ENCODE assay signal across 11 mouse cellular contexts in the genomic region with DNA sequence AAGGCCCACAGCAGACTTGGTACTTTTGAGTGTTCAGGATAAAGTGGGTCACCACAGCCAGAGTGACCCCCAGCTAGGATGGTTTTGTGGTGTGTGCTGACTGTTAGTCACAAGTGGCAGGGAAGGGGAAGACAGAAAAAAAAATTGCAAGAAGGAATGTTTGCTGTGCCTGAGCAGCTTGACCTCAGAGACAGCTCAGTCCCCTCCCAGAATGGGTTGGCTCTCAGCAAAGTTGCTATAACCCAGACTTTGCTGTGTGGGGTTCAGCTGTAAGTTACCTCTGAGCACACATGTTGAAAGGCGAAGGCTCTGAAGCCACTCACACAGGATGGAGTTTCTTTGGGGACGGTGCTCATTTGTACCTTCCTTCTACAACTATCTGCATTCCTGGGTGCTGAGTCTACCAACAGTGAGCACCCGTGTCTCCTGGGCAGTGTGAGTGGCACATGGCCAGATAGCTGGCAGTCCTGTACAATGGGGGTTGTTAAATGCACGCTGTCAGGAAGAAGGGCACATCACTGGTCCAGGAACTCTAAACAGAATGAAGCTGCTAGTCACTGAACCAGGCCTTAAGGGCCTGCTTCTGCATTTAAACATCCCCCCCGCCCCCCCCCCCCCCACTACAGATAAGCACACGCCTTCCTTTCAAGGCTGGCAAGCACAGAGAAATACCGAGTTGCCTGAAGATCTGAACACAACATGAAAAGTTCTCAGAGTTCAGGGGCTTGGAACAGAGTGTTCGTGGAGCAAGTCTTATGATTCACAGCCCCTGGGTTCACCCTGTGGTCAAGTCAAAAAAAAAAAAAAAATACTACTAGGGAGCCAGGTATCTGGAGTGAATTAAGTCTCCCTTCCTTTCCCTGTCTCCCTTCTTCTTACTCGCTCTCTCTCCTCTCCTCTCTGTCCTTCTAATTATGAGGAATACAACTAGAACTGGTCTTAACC. TPM values are rescaled to one million over a fixed set of nuclear protein-coding genes. Genes with fewer than 3 reads are reported as not detected.
DNase-seq lines count a peak whose midpoint lies in the region; ATAC-seq and TF ChIP-seq lines count a peak whose summit lies in the region.
"Had no signal": no experiment of that assay in that cellular context is flagged by ENCODE, and none has a peak within 500 bp of the region (broad histone marks: within the 10 kb centered on the region; RNA-seq: fewer than 3 reads in every experiment).

No protein-coding gene starts in this region.

- no peaks in the 10 kb centered on the region for H3K36me3 ChIP-seq in testis, adult 2 months (ENCODE audit: control insufficient read depth, insufficient read depth, low read length)
- no peaks in the 10 kb centered on the region for H3K36me3 ChIP-seq in embryonic facial prominence, embryonic 10.5 days (replicated peaks)
- no peaks in the 10 kb centered on the region for H3K36me3 ChIP-seq in heart, postnatal 0 days (replicated peaks; ENCODE audit: control insufficient read depth, insufficient read depth, low read length)
- H3K36me3 ChIP-seq in stomach, embryonic 15.5 days: no peaks in the 10 kb centered on the region
- H3K36me3 ChIP-seq in midbrain, postnatal 0 days (ENCODE audit: insufficient read depth, low read length): no peaks in the 10 kb centered on the region

- no peak overlapping the region for H3K4me3 ChIP-seq in testis, adult 2 months (ENCODE audit: control insufficient read depth, low read depth, low read length)
- H3K4me3 ChIP-seq in embryonic facial prominence, embryonic 10.5 days: no peak overlapping the region
- no peak overlapping the region for H3K4me3 ChIP-seq in heart, postnatal 0 days (ENCODE audit: low read depth, low read length)
- H3K4me3 ChIP-seq in stomach, embryonic 15.5 days (replicated peaks): no peak overlapping the region
- H3K4me3 ChIP-seq in midbrain, postnatal 0 days (ENCODE audit: low read depth, low read length): no peak overlapping the region

- no peak overlapping the region for H3K4me2 ChIP-seq in heart, postnatal 0 days (ENCODE audit: low read depth, low read length)
- no peak overlapping the region for H3K4me2 ChIP-seq in stomach, embryonic 15.5 days
- H3K4me2 ChIP-seq in midbrain, postnatal 0 days (ENCODE audit: low read depth, low read length, poor library complexity, severe bottlenecking): no peak overlapping the region
- H3K4me2 ChIP-seq: midbrain, embryonic 11.5 days had no signal

- no peak for TF ChIP-seq CTCF in testis, adult 2 months (IDR thresholded peaks at IDR 0.05; ENCODE audit: control insufficient read depth, insufficient read depth, insufficient replicate concordance, low read depth, low read length)
- TF ChIP-seq CTCF in heart, postnatal 0 days (IDR thresholded peaks at IDR 0.05; ENCODE audit: low read depth): no peak
- TF ChIP-seq CTCF in midbrain, postnatal 0 days (IDR thresholded peaks at IDR 0.05): no peak

- DNase-seq in testis, postnatal 14 days (ENCODE audit: low spot score): no peak
- DNase-seq in embryonic facial prominence, embryonic 10.5 days (ENCODE audit: low spot score): no peak
- DNase-seq in heart, postnatal 0 days (ENCODE audit: low spot score): no peak
- DNase-seq in gastrocnemius, adult 8-10 months (ENCODE audit: low spot score in 2 of 2): no peak
- no peak for DNase-seq in midbrain, postnatal 0 days (ENCODE audit: low spot score)
- DNase-seq: gastrocnemius, postnatal 10 days; layer of hippocampus, postnatal 36 days; thymus, postnatal 4 days had no signal

- H3K4me1 ChIP-seq in testis, adult 2 months (ENCODE audit: control insufficient read depth, insufficient read depth, low read length): peaks cover 6% of the 10 kb centered on the region
- H3K4me1 ChIP-seq in embryonic facial prominence, embryonic 10.5 days: peaks cover 36% of the 10 kb centered on the region
- peaks cover 34% of the 10 kb centered on the region for H3K4me1 ChIP-seq in heart, postnatal 0 days (ENCODE audit: control insufficient read depth, insufficient read depth)
- H3K4me1 ChIP-seq in stomach, embryonic 15.5 days: peaks cover 22% of the 10 kb centered on the region
- H3K4me1 ChIP-seq in midbrain, postnatal 0 days (ENCODE audit: insufficient read depth, low read length): no peaks in the 10 kb centered on the region

- no peak for TF ChIP-seq EP300 in heart, postnatal 0 days (IDR thresholded peaks at IDR 0.05; ENCODE audit: low read depth)

- TF ChIP-seq POLR2A in testis, adult 2 months (IDR thresholded peaks at IDR 0.05; ENCODE audit: control insufficient read depth, low read depth, low read length): no peak

- H3K27ac ChIP-seq in testis, adult 2 months (ENCODE audit: control insufficient read depth, insufficient read depth, low read depth, low read length): peak overlapping the region; percentile 75
- H3K27ac ChIP-seq in embryonic facial prominence, embryonic 10.5 days (replicated peaks): peak overlapping the region; percentile 48; the same call in 1 of the 2 replicates
- H3K27ac ChIP-seq in heart, postnatal 0 days (ENCODE audit: low read depth): peak overlapping the region; percentile 27; the same call in 1 of the 2 replicates
- H3K27ac ChIP-seq in stomach, embryonic 15.5 days: peak overlapping the region; percentile 14; the same call in 1 of the 2 replicates
- H3K27ac ChIP-seq in midbrain, postnatal 0 days (ENCODE audit: low read depth, low read length): no peak overlapping the region

- ATAC-seq in heart, postnatal 0 days (ENCODE audit: insufficient read depth, low read depth): peak; percentile 18; the same call in 1 of the 2 replicates
- ATAC-seq in stomach, embryonic 15.5 days (ENCODE audit: insufficient read depth, low FRiP score, low read depth): no peak
- no peak for ATAC-seq in midbrain, postnatal 0 days (ENCODE audit: low FRiP score)

- no peaks in the 10 kb centered on the region for H3K9me3 ChIP-seq in embryonic facial prominence, embryonic 10.5 days
- no peaks in the 10 kb centered on the region for H3K9me3 ChIP-seq in heart, postnatal 0 days (replicated peaks; ENCODE audit: control insufficient read depth, low read length)
- H3K9me3 ChIP-seq in stomach, embryonic 15.5 days: no peaks in the 10 kb centered on the region
- H3K9me3 ChIP-seq in midbrain, postnatal 0 days (ENCODE audit: low read length): no peaks in the 10 kb centered on the region

- 54% methylated on average over 9 of the region's 9 CpGs for WGBS in embryonic facial prominence, embryonic 10.5 days
- 27% methylated on average over 9 of the region's 9 CpGs for WGBS in heart, postnatal 0 days
- 40% methylated on average over 9 of the region's 9 CpGs for WGBS in stomach, embryonic 15.5 days
- 61% methylated on average over 9 of the region's 9 CpGs for WGBS in midbrain, postnatal 0 days

- H3K9ac ChIP-seq in heart, postnatal 0 days (replicated peaks; ENCODE audit: low read depth, low read length): no peak overlapping the region
- H3K9ac ChIP-seq in stomach, embryonic 15.5 days: no peak overlapping the region
- H3K9ac ChIP-seq in midbrain, postnatal 0 days (replicated peaks; ENCODE audit: low read length, poor library complexity, severe bottlenecking): no peak overlapping the region

- no peaks in the 10 kb centered on the region for H3K27me3 ChIP-seq in testis, adult 2 months (ENCODE audit: control insufficient read depth, insufficient read depth, low read length)
- H3K27me3 ChIP-seq in embryonic facial prominence, embryonic 10.5 days (replicated peaks; ENCODE audit: low read depth, poor library complexity, severe bottlenecking): no peaks in the 10 kb centered on the region; the same call in 1 of the 2 replicates
- H3K27me3 ChIP-seq in heart, postnatal 0 days (ENCODE audit: control insufficient read depth, insufficient read depth, low read length): no peaks in the 10 kb centered on the region
- no peaks in the 10 kb centered on the region for H3K27me3 ChIP-seq in stomach, embryonic 15.5 days (replicated peaks)
- no peaks in the 10 kb centered on the region for H3K27me3 ChIP-seq in midbrain, postnatal 0 days (ENCODE audit: insufficient read depth, low read length)

RNA-seq across cellular contexts. Expression of a gene that starts 38.7 kb away (rescaled TPM):
- polyA plus RNA-seq in testis, adult 2 months (2012; rRNA removed): 37.8 and 39.1 TPM in 2 replicates
- 0.43 and 0.56 TPM in 2 replicates for polyA plus RNA-seq in embryonic facial prominence, embryonic 10.5 days (2016; fragmentation: Nextera tagmentation; extraction: Ambion mirVana)
- not detected in 2 replicates for total RNA-seq in heart, postnatal 0 days (2014; rRNA removed; ENCODE audit: low replicate concordance)
- 0.68 and 0.71 TPM in 2 replicates for polyA plus RNA-seq in heart, postnatal 0 days (2015; fragmentation: Nextera tagmentation; extraction: Ambion mirVana)
- 0.08 and 0.22 TPM in 2 replicates for polyA plus RNA-seq in stomach, embryonic 15.5 days (2015; fragmentation: Nextera tagmentation; extraction: Ambion mirVana)
- total RNA-seq in gastrocnemius, adult 8-10 months (2022): not detected
- 0.52 and 0.66 TPM in 2 replicates for total RNA-seq in midbrain, postnatal 0 days (2014; rRNA removed)
- polyA plus RNA-seq in midbrain, postnatal 0 days (2015; fragmentation: Nextera tagmentation; extraction: Ambion mirVana): 0.28 and 0.39 TPM in 2 replicates

RNA-seq across cellular contexts. Expression of a gene that starts 45.6 kb away (rescaled TPM):
- polyA plus RNA-seq in testis, adult 2 months (2012; rRNA removed): not detected in 2 replicates
- polyA plus RNA-seq in embryonic facial prominence, embryonic 10.5 days (2016; fragmentation: Nextera tagmentation; extraction: Ambion mirVana): not detected in 2 replicates
- 3.4 and 3.7 TPM in 2 replicates for total RNA-seq in heart, postnatal 0 days (2014; rRNA removed; ENCODE audit: low replicate concordance)
- polyA plus RNA-seq in heart, postnatal 0 days (2015; fragmentation: Nextera tagmentation; extraction: Ambion mirVana): 13.8 and 17.4 TPM in 2 replicates
- 0.63 TPM in 1 of 2 replicates, not detected in the other for polyA plus RNA-seq in stomach, embryonic 15.5 days (2015; fragmentation: Nextera tagmentation; extraction: Ambion mirVana)
- not detected for total RNA-seq in gastrocnemius, adult 8-10 months (2022)
- total RNA-seq in midbrain, postnatal 0 days (2014; rRNA removed): not detected in 2 replicates
- polyA plus RNA-seq in midbrain, postnatal 0 days (2015; fragmentation: Nextera tagmentation; extraction: Ambion mirVana): not detected in 2 replicates
- total RNA-seq: layer of hippocampus, postnatal 36 days had no signal
- polyA plus RNA-seq: midbrain, embryonic 11.5 days had no signal

Comparison
In these comparisons a context has a peak if more than half of its experiments do, and no peak if none do; other contexts are left out.
1. RNA of a gene that starts 38.7 kb away (polyA plus RNA-seq): 37.8 to 39.1 TPM in testis, adult 2 months; 0.68 to 0.71 TPM in heart, postnatal 0 days, 0.43 to 0.56 TPM in embryonic facial prominence, embryonic 10.5 days, 0.28 to 0.39 TPM in midbrain, postnatal 0 days and 0.08 to 0.22 TPM in stomach, embryonic 15.5 days; every median in the first group is over 10 times any median in the second.